Mouse (Mus musculus) intestine, postnatal 0 days (tissue): Measurements from ENCODE around the gene C1ql1. TPM values are rescaled to one million over a fixed set of nuclear protein-coding genes. Genes with fewer than 3 reads are reported as not detected.

Source experiments
- ATAC-seq: fragments of 200-750 bp; cut with Nextera tagmentation; 2 replicates; pipeline ENCODE4 v1.8.0; 2017; ENCODE audit warnings: mild to moderate bottlenecking, moderate TSS enrichment, moderate library complexity
- H3K27ac ChIP-seq: fragments of 300-500 bp; sonication (generic); 2 replicates; pipeline ENCODE4 v1.5.1; 2014; ENCODE audit warnings: mild to moderate bottlenecking, low read depth, low read length, moderate library complexity
- H3K27me3 ChIP-seq: fragments of 300-500 bp; sonication (generic); replicated peaks from 2 replicates; pipeline ENCODE4 v1.6.1; 2014; ENCODE audit warnings: low read length, mixed read lengths; ENCODE audit not compliant: control insufficient read depth, insufficient read depth
- H3K36me3 ChIP-seq: fragments of 300-500 bp; sonication (generic); 2 replicates; pipeline ENCODE4 v1.6.1; 2014; ENCODE audit warnings: mild to moderate bottlenecking, moderate library complexity; ENCODE audit not compliant: control insufficient read depth, insufficient read depth
- H3K4me1 ChIP-seq: fragments of 300-500 bp; sonication (generic); replicated peaks from 2 replicates; pipeline ENCODE4 v1.6.1; 2014; ENCODE audit warnings: antibody characterized with exemption, low read length, mixed read lengths; ENCODE audit not compliant: control insufficient read depth, insufficient read depth
- H3K4me2 ChIP-seq: fragments of 300-500 bp; sonication (generic); replicated peaks from 2 replicates; pipeline ENCODE4 v1.6.1; 2014; ENCODE audit warnings: low read depth, mild to moderate bottlenecking, moderate library complexity
- H3K4me3 ChIP-seq: fragments of 300-500 bp; sonication (generic); 2 replicates; pipeline ENCODE4 v1.5.1; 2014; ENCODE audit warnings: low read depth, low read length
- H3K9ac ChIP-seq: fragments of 300-500 bp; sonication (generic); 2 replicates; pipeline ENCODE4 v1.6.1; 2014; ENCODE audit warnings: mild to moderate bottlenecking, low read depth, low read length
- H3K9me3 ChIP-seq: fragments of 300-500 bp; sonication (generic); 2 replicates; pipeline ENCODE4 v1.6.1; 2016; ENCODE audit warnings: mixed run types; ENCODE audit not compliant: control insufficient read depth
- CTCF ChIP-seq: sonication (generic); IDR thresholded peaks from 2 replicates; pipeline ENCODE4 v1.5.1; 2016; ENCODE audit warnings: low read depth, mild to moderate bottlenecking, control low read depth, antibody characterized with exemption, moderate library complexity
- WGBS: fragments of 180-500 bp; shearing (Covaris S2); extraction: QIAGEN DNeasy Blood & Tissue Kit; methylation state at CpG from one replicate; pipeline ENCODE4 v1.1.7; 2014; 5-methylcytosine and 5-hydroxymethylcytosine counted together
- polyA plus RNA-seq: library from polyadenylated mRNA; unstranded; fragments of >200 nt; fragmentation: Nextera tagmentation; extraction: Ambion mirVana; gene quantifications from 2 replicates; pipeline ENCODE4 v1.2.1, GENCODE M21; 2015

Gene C1ql1
- polyA plus RNA-seq, 1 experiment from 2014 or later: 1.1 TPM

GRCm38 (mm10) chr11:102900763-102901162 lies 45.7 kb downstream of the C1ql1 start, which contains the start of gene Gfap:
Gene Gfap, minus strand, starts transcription at chr11:102900912.
- WGBS: 11% methylated on average over 7 of the region's 7 CpGs
- Histone ChIP-seq H3K36me3 (peaks cover 5% of the 10 kb centered on the region; the same call in 1 of the 2 replicates), H3K27me3 (no peaks in the 10 kb centered on the region), H3K9ac (no peak within 1 kb of the TSS), H3K4me3 (no peak within 1 kb of the TSS), H3K4me2 (peak within 1 kb of the TSS; percentile 35), H3K27ac (no peak within 1 kb of the TSS), H3K9me3 (no peaks in the 10 kb centered on the region), H3K4me1 (0 out of 2 replicates have a peak, but pooled peaks cover 2% of the 10 kb centered on the region)
- TF ChIP-seq CTCF: peak; percentile 99
- ATAC-seq: peak; percentile 65

- WGBS: 74% methylated on average over 9 of the region's 9 CpGs
- TF ChIP-seq CTCF: no peak
- Histone ChIP-seq H3K9me3 (no peaks in the 10 kb centered on the region), H3K4me2 (no peak overlapping the region), H3K9ac (no peak overlapping the region), H3K27me3 (peaks cover 9% of the 10 kb centered on the region), H3K36me3 (no peaks in the 10 kb centered on the region), H3K4me1 (peaks cover 2% of the 10 kb centered on the region; the same call in 1 of the 2 replicates), H3K27ac (no peak overlapping the region), H3K4me3 (no peak overlapping the region)
- ATAC-seq: no peak
These were observed 48.1 kb downstream of the C1ql1 start for GRCm38 (mm10) chr11:102898408-102898807.

DNA sequence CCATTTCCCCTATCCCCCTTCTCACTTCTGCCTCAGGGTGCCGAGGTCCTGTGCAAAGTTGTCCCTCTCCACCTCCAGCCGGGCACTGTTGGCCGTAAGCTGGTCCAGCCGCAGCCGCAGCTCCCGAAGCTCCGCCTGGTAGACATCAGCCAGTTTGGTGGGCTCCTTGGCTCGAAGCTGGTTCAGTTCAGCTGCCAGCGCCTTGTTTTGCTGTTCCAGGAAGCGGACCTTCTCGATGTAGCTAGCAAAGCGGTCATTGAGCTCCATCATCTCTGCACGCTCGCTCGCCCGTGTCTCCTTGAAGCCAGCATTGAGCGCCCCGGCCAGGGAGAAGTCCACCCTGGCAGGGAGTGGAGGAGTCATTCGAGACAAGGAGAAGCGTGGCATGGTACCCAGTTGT lies 49.8 kb downstream of the C1ql1 start:
- 75% methylated on average over 20 of the region's 20 CpGs for WGBS

DNA sequence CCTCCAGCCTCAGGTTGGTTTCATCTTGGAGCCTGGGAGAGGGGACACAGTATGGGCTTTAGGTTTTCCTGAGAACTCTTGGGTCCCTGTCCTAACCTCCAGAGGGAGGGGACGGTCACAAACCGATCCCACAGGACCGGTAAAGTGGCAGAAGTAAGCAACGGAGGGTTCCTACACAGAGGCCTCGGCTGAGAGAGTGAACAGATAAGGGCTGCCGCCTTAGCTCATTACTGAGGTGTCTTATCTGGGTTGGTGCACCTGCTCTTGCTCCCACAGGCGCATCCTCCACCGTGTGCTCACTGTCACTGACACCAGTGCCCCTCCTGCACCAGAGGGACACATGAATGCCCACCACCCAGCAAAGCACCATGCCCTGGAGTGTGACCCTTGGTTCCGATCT lies 50.7 kb downstream of the C1ql1 start:
- TF ChIP-seq CTCF: no peak
- Histone ChIP-seq H3K36me3 (no peaks in the 10 kb centered on the region), H3K4me3 (no peak overlapping the region), H3K4me2 (no peak overlapping the region), H3K4me1 (peaks cover 7% of the 10 kb centered on the region; the same call in 1 of the 2 replicates), H3K27ac (no peak overlapping the region), H3K27me3 (peaks cover 12% of the 10 kb centered on the region), H3K9me3 (no peaks in the 10 kb centered on the region), H3K9ac (no peak overlapping the region)
- WGBS: 57% methylated on average over 9 of the region's 9 CpGs
- no peak for ATAC-seq

More for the DNA sequence above, 49.8 kb downstream of the C1ql1 start:
- TF ChIP-seq CTCF: no peak
- H3K4me1 ChIP-seq: peaks cover 7% of the 10 kb centered on the region; the same call in 1 of the 2 replicates
- peaks cover 12% of the 10 kb centered on the region for H3K27me3 ChIP-seq
- no peaks in the 10 kb centered on the region for H3K36me3 ChIP-seq
- H3K9ac ChIP-seq: no peak overlapping the region
- no peak overlapping the region for H3K4me2 ChIP-seq
- H3K27ac ChIP-seq: no peak overlapping the region
- no peaks in the 10 kb centered on the region for H3K9me3 ChIP-seq
- no peak overlapping the region for H3K4me3 ChIP-seq
- ATAC-seq: no peak

DNA sequence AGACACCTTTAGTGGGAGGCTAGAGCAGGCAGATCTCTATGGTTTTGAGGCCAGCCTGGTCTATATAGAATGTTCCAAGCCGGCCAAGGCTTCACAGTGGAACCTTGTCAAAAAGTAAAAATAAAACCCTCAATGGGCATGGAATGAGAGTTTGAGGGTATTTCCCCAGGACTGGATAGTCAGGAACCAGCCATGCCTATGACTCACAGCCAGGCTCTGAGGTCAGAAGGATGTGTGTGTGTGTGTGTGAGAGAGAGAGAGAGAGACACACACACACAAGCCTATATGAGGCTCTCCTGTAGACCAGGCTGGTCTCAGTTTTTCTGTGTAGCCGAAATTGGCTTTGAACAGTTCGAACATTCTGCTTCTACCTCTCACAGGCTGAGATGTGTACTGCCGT lies 51.8 kb downstream of the C1ql1 start:
- Histone ChIP-seq H3K27ac (no peak overlapping the region), H3K9me3 (no peaks in the 10 kb centered on the region), H3K36me3 (no peaks in the 10 kb centered on the region), H3K4me2 (no peak overlapping the region), H3K4me3 (no peak overlapping the region), H3K4me1 (peaks cover 4% of the 10 kb centered on the region; the same call in 1 of the 2 replicates), H3K9ac (no peak overlapping the region), H3K27me3 (peaks cover 12% of the 10 kb centered on the region)
- WGBS: 89% methylated on average over 4 of the region's 4 CpGs
- no peak for ATAC-seq
- TF ChIP-seq CTCF: no peak

GRCm38 (mm10) chr11:102893015-102893651 lies 53.4 kb downstream of the C1ql1 start:
- ATAC-seq: peak; percentile 90

More at GRCm38 (mm10) chr11:102893015-102893651, 53.4 kb downstream of the C1ql1 start:
- 3% methylated on average over 43 of the region's 43 CpGs for WGBS
- Histone ChIP-seq H3K4me2 (peak overlapping the region; percentile 85), H3K9ac (peak overlapping the region; percentile 34), H3K9me3 (no peaks in the 10 kb centered on the region), H3K4me3 (peak overlapping the region; percentile 48), H3K27ac (no peak overlapping the region), H3K36me3 (no peaks in the 10 kb centered on the region), H3K4me1 (peaks cover 4% of the 10 kb centered on the region; the same call in 1 of the 2 replicates), H3K27me3 (peaks cover 12% of the 10 kb centered on the region)
- TF ChIP-seq CTCF: peak; percentile 96
